Mouse (Mus musculus) bone marrow macrophage, adult 2 months (primary cell): ENCODE measurements around the gene Hoxd3.

ENCODE experiments used
- CTCF ChIP-seq: IDR thresholded peaks from 2 replicates; pipeline ENCODE4 v1.5.1; 2012; ENCODE audit warnings: low read depth, mild to moderate bottlenecking, low read length, moderate library complexity
- POLR2A ChIP-seq: IDR thresholded peaks from 2 replicates; pipeline ENCODE4 v1.6.1; 2012; ENCODE audit warnings: mild to moderate bottlenecking, low read depth, low read length, borderline replicate concordance

GRCm38 (mm10) chr2:74681594-74682531 lies 29.9 kb upstream of the Hoxd3 start:
- TF ChIP-seq CTCF (no peak), POLR2A (no peak)
